Mouse (Mus musculus) midbrain, embryonic 13.5 days (tissue): ENCODE data around the gene Arf3. TPM values are rescaled to one million over a fixed set of nuclear protein-coding genes. Genes with fewer than 3 reads are reported as not detected.

ENCODE experiments used
- ATAC-seq: fragments of 200-750 bp; cut with Nextera tagmentation; 2 replicates; pipeline ENCODE4 v1.8.0; 2017; ENCODE audit warnings: mild to moderate bottlenecking, moderate TSS enrichment, moderate library complexity
- H3K27ac ChIP-seq: fragments of 300-500 bp; sonication (generic); 2 replicates; pipeline ENCODE4 v1.5.1; 2015; ENCODE audit warnings: inconsistent platforms, mild to moderate bottlenecking, moderate library complexity
- H3K27me3 ChIP-seq: fragments of 300-500 bp; sonication (generic); 2 replicates; pipeline ENCODE4 v1.6.1; 2015; ENCODE audit warnings: mild to moderate bottlenecking, inconsistent platforms
- H3K36me3 ChIP-seq: fragments of 300-500 bp; sonication (generic); 2 replicates; pipeline ENCODE4 v1.6.1; 2015; ENCODE audit warnings: mild to moderate bottlenecking, inconsistent platforms
- H3K4me1 ChIP-seq: fragments of 300-500 bp; sonication (generic); replicated peaks from 2 replicates; pipeline ENCODE4 v1.6.1; 2015; ENCODE audit warnings: inconsistent platforms
- H3K4me2 ChIP-seq: fragments of 300-500 bp; sonication (generic); replicated peaks from 2 replicates; pipeline ENCODE4 v1.6.1; 2015; ENCODE audit warnings: moderate library complexity, mild to moderate bottlenecking, inconsistent platforms
- H3K4me3 ChIP-seq: fragments of 300-500 bp; sonication (generic); replicated peaks from 2 replicates; pipeline ENCODE4 v1.5.1; 2015; ENCODE audit warnings: mild to moderate bottlenecking, inconsistent platforms
- H3K9ac ChIP-seq: fragments of 300-500 bp; sonication (generic); replicated peaks from 2 replicates; pipeline ENCODE4 v1.6.1; 2015; ENCODE audit warnings: mild to moderate bottlenecking, inconsistent platforms
- H3K9me3 ChIP-seq: fragments of 300-500 bp; sonication (generic); 2 replicates; pipeline ENCODE4 v1.6.1; 2016; ENCODE audit warnings: mild to moderate bottlenecking, inconsistent platforms
- WGBS: fragments of 180-500 bp; shearing (Covaris S2); methylation state at CpG from one replicate; pipeline ENCODE4 v1.1.7; 2015; 5-methylcytosine and 5-hydroxymethylcytosine counted together
- polyA plus RNA-seq: library from polyadenylated mRNA; unstranded; fragments of >200 nt; fragmentation: Nextera tagmentation; extraction: Ambion mirVana; gene quantifications from 2 replicates; pipeline ENCODE4 v1.2.1, GENCODE M21; 2015

The Arf3 gene
- polyA plus RNA-seq, 1 experiment from 2014 or later, result 66.0 TPM

GRCm38 (mm10) chr15:98727443-98728321 lies 35.3 kb downstream of the Arf3 start, which contains the start of gene Fkbp11:
Gene Fkbp11 (minus strand): TSS chr15:98728198.
- H3K4me2 ChIP-seq, result peak within 1 kb of the TSS; percentile 81
- H3K9me3 ChIP-seq, result no peaks in the 10 kb centered on the region
- H3K36me3 ChIP-seq, result no peaks in the 10 kb centered on the region
- peaks cover 57% of the 10 kb centered on the region for H3K27me3 ChIP-seq
- H3K27ac ChIP-seq, result no peak within 1 kb of the TSS
- H3K4me1 ChIP-seq, result peaks cover 28% of the 10 kb centered on the region
- H3K9ac ChIP-seq, result peak within 1 kb of the TSS; percentile 52
- WGBS, result under 1% methylated on average over 39 of the region's 39 CpGs
- ATAC-seq, result peak; percentile 81
- peak within 1 kb of the TSS; percentile 43 for H3K4me3 ChIP-seq

GRCm38 (mm10) chr15:98726746-98727145 lies 36.3 kb downstream of the Arf3 start:
- H3K9me3 ChIP-seq, result no peaks in the 10 kb centered on the region
- H3K27me3 ChIP-seq, result peaks cover 59% of the 10 kb centered on the region
- no peak for ATAC-seq
- WGBS, result 49% methylated on average over 7 of the region's 7 CpGs
- peak overlapping the region; percentile 81 for H3K4me2 ChIP-seq
- H3K4me3 ChIP-seq, result peak overlapping the region; percentile 43
- no peak overlapping the region for H3K9ac ChIP-seq
- no peaks in the 10 kb centered on the region for H3K36me3 ChIP-seq
- no peak overlapping the region for H3K27ac ChIP-seq
- H3K4me1 ChIP-seq, result peaks cover 28% of the 10 kb centered on the region

GRCm38 (mm10) chr15:98726079-98726478 lies 36.9 kb downstream of the Arf3 start:
- no peaks in the 10 kb centered on the region for H3K9me3 ChIP-seq
- H3K27me3 ChIP-seq, result peaks cover 59% of the 10 kb centered on the region
- WGBS, result 80% methylated on average over 4 of the region's 4 CpGs
- no peak overlapping the region for H3K4me2 ChIP-seq
- H3K27ac ChIP-seq, result no peak overlapping the region
- ATAC-seq, result no peak
- peaks cover 28% of the 10 kb centered on the region for H3K4me1 ChIP-seq
- H3K9ac ChIP-seq, result no peak overlapping the region
- H3K4me3 ChIP-seq, result no peak overlapping the region
- H3K36me3 ChIP-seq, result no peaks in the 10 kb centered on the region

GRCm38 (mm10) chr15:98724441-98724840 lies 38.6 kb downstream of the Arf3 start:
- Histone ChIP-seq H3K27ac (no peak overlapping the region), H3K27me3 (peaks cover 55% of the 10 kb centered on the region), H3K9me3 (no peaks in the 10 kb centered on the region), H3K4me1 (peaks cover 28% of the 10 kb centered on the region), H3K36me3 (no peaks in the 10 kb centered on the region), H3K4me2 (no peak overlapping the region; the same call in 1 of the 2 replicates), H3K4me3 (no peak overlapping the region), H3K9ac (no peak overlapping the region)
- WGBS, result 35% methylated on average over 19 of the region's 19 CpGs
- no peak for ATAC-seq

GRCm38 (mm10) chr15:98722854-98723253 lies 40.2 kb downstream of the Arf3 start:
- no peak overlapping the region for H3K4me2 ChIP-seq
- peaks cover 40% of the 10 kb centered on the region for H3K27me3 ChIP-seq
- no peak for ATAC-seq
- H3K4me3 ChIP-seq, result no peak overlapping the region
- no peak overlapping the region for H3K9ac ChIP-seq
- H3K27ac ChIP-seq, result no peak overlapping the region
- peaks cover 22% of the 10 kb centered on the region for H3K4me1 ChIP-seq
- 69% methylated on average over 14 of the region's 14 CpGs for WGBS
- no peaks in the 10 kb centered on the region for H3K9me3 ChIP-seq
- H3K36me3 ChIP-seq, result no peaks in the 10 kb centered on the region

GRCm38 (mm10) chr15:98722191-98722590 lies 40.8 kb downstream of the Arf3 start:
- Histone ChIP-seq H3K36me3 (no peaks in the 10 kb centered on the region), H3K9me3 (no peaks in the 10 kb centered on the region), H3K27me3 (peaks cover 36% of the 10 kb centered on the region), H3K4me2 (no peak overlapping the region), H3K27ac (no peak overlapping the region), H3K9ac (no peak overlapping the region), H3K4me3 (no peak overlapping the region), H3K4me1 (peaks cover 16% of the 10 kb centered on the region)
- no peak for ATAC-seq
- WGBS, result 83% methylated on average over 8 of the region's 8 CpGs

GRCm38 (mm10) chr15:98717301-98717700 lies 45.7 kb downstream of the Arf3 start:
- ATAC-seq, result no peak
- 73% methylated on average over 16 of the region's 16 CpGs for WGBS
- no peaks in the 10 kb centered on the region for H3K36me3 ChIP-seq
- H3K27me3 ChIP-seq, result peaks cover 6% of the 10 kb centered on the region; the same call in 1 of the 2 replicates
- H3K9ac ChIP-seq, result no peak overlapping the region
- no peak overlapping the region for H3K4me3 ChIP-seq
- no peak overlapping the region for H3K27ac ChIP-seq
- H3K9me3 ChIP-seq, result no peaks in the 10 kb centered on the region
- H3K4me2 ChIP-seq, result no peak overlapping the region
- no peaks in the 10 kb centered on the region for H3K4me1 ChIP-seq

GRCm38 (mm10) chr15:98714230-98714652 lies 48.8 kb downstream of the Arf3 start:
- peaks cover 9% of the 10 kb centered on the region; the same call in 1 of the 2 replicates for H3K27me3 ChIP-seq
- H3K27ac ChIP-seq, result no peak overlapping the region
- ATAC-seq, result no peak
- H3K4me3 ChIP-seq, result no peak overlapping the region
- no peak overlapping the region for H3K9ac ChIP-seq
- WGBS, result 77% methylated on average over 5 of the region's 5 CpGs
- H3K4me1 ChIP-seq, result no peaks in the 10 kb centered on the region
- no peak overlapping the region for H3K4me2 ChIP-seq
- H3K9me3 ChIP-seq, result no peaks in the 10 kb centered on the region
- H3K36me3 ChIP-seq, result no peaks in the 10 kb centered on the region

GRCm38 (mm10) chr15:98710442-98710841 lies 52.6 kb downstream of the Arf3 start:
- Histone ChIP-seq H3K27ac (no peak overlapping the region), H3K4me2 (no peak overlapping the region), H3K4me1 (peaks cover 5% of the 10 kb centered on the region), H3K36me3 (no peaks in the 10 kb centered on the region), H3K9me3 (no peaks in the 10 kb centered on the region), H3K9ac (no peak overlapping the region), H3K4me3 (no peak overlapping the region), H3K27me3 (peaks cover 11% of the 10 kb centered on the region; the same call in 1 of the 2 replicates)
- no peak for ATAC-seq
- WGBS, result 13% methylated on average over 9 of the region's 9 CpGs

GRCm38 (mm10) chr15:98707766-98708372 lies 55.1 kb downstream of the Arf3 start, which contains the start of gene Ccdc65:
Gene Ccdc65 (plus strand): TSS chr15:98708207.
- ATAC-seq, result peak; percentile 62
- Histone ChIP-seq H3K9me3 (no peaks in the 10 kb centered on the region), H3K9ac (peak within 1 kb of the TSS; percentile 54), H3K27ac (no peak within 1 kb of the TSS), H3K4me2 (peak within 1 kb of the TSS; percentile 59), H3K36me3 (no peaks in the 10 kb centered on the region), H3K4me3 (peak within 1 kb of the TSS; percentile 38), H3K4me1 (peaks cover 5% of the 10 kb centered on the region), H3K27me3 (peaks cover 21% of the 10 kb centered on the region)
- WGBS, result 19% methylated on average over 16 of the region's 16 CpGs

- H3K4me2 ChIP-seq, result no peak overlapping the region
- H3K9me3 ChIP-seq, result no peaks in the 10 kb centered on the region
- no peak overlapping the region for H3K9ac ChIP-seq
- WGBS, result 77% methylated on average over 9 of the region's 9 CpGs
- no peak for ATAC-seq
- H3K4me3 ChIP-seq, result no peak overlapping the region
- peaks cover 14% of the 10 kb centered on the region for H3K4me1 ChIP-seq
- peaks cover 46% of the 10 kb centered on the region for H3K27me3 ChIP-seq
- no peak overlapping the region for H3K27ac ChIP-seq
- no peaks in the 10 kb centered on the region for H3K36me3 ChIP-seq
These were observed 58.7 kb downstream of the Arf3 start for GRCm38 (mm10) chr15:98704312-98704711.
